Mouse (Mus musculus): ENCODE data around the gene Sorbs2. TPM values are rescaled to one million over a fixed set of nuclear protein-coding genes. Genes with fewer than 3 reads are reported as not detected.

The Sorbs2 gene
- polyA plus RNA-seq, 1 experiment from 2014 or later: 458 TPM

GRCm38 (mm10) chr8:45794847-45795246 is 287.3 kb downstream of the Sorbs2 start:
- no peak overlapping the region for H3K4me3 ChIP-seq
- no peaks in the 10 kb centered on the region for H3K27me3 ChIP-seq (replicated peaks)
- H3K4me1 ChIP-seq (replicated peaks): peaks cover 4% of the 10 kb centered on the region; the same call in 1 of the 2 replicates
- no peak for ATAC-seq (ENCODE audit: insufficient number of reproducible peaks, low FRiP score)
- no peak overlapping the region for H3K4me2 ChIP-seq
- H3K36me3 ChIP-seq: peaks cover 61% of the 10 kb centered on the region
- 83% methylated on average over 14 of the region's 14 CpGs for WGBS
- no peaks in the 10 kb centered on the region for H3K9me3 ChIP-seq (replicated peaks)
- H3K9ac ChIP-seq: no peak overlapping the region
- H3K27ac ChIP-seq (ENCODE audit: poor library complexity, severe bottlenecking): no peak overlapping the region

DNA sequence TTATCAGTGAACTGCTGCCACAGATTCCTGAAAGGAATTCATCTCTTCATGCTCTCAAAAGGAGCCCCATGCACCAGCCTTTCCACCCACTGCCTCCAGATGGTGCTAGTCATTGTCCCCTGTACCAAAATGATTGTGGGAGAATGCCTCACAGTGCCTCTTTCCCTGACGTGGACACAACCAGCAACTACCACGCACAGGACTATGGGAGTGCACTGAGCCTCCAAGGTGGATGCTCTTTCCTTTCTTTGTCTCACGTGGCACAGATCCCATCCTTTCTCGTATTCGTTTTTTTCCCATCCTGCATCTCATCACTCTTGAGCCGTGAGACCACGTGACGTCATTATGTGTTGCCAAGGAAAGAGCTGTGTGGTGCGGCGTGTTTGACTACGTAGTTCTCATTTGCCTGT is 288.7 kb downstream of the Sorbs2 start:
- H3K9ac ChIP-seq: no peak overlapping the region
- no peak overlapping the region for H3K4me3 ChIP-seq
- 63% methylated on average over 11 of the region's 11 CpGs for WGBS
- H3K9me3 ChIP-seq (replicated peaks): no peaks in the 10 kb centered on the region
- H3K27ac ChIP-seq (ENCODE audit: poor library complexity, severe bottlenecking): 0 out of 2 replicates have a peak overlapping the region, but pooled peaks have one; percentile 2
- H3K36me3 ChIP-seq: peaks cover 69% of the 10 kb centered on the region
- H3K4me1 ChIP-seq (replicated peaks): peaks cover 4% of the 10 kb centered on the region; the same call in 1 of the 2 replicates
- no peaks in the 10 kb centered on the region for H3K27me3 ChIP-seq (replicated peaks)
- H3K4me2 ChIP-seq: no peak overlapping the region
- peak; percentile 64 for ATAC-seq (ENCODE audit: insufficient number of reproducible peaks, low FRiP score)

DNA sequence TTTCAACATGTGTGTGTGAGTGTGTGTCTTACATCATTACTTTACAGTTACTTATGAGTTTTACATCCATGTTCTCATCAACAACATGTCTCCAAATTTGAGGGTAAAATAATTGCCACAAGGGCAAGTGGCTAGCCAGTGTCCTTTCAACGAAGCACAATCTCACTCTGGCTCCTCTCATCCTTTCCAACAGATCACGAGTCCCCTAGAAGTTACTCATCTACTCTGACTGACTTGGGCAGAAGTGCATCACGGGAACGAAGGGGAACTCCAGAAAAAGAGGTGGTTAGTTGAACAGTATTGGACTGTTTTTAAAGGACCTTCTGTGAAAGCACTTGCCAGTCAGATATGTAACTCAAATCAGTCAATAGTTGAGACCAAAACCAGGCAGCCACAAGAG is 291.9 kb downstream of the Sorbs2 start:
- no peaks in the 10 kb centered on the region for H3K27me3 ChIP-seq (replicated peaks)
- ATAC-seq (ENCODE audit: insufficient number of reproducible peaks, low FRiP score): no peak
- WGBS: 77% methylated on average over 4 of the region's 4 CpGs
- H3K9ac ChIP-seq: no peak overlapping the region
- no peak overlapping the region for H3K4me2 ChIP-seq
- H3K4me3 ChIP-seq: no peak overlapping the region
- no peak overlapping the region for H3K27ac ChIP-seq (ENCODE audit: poor library complexity, severe bottlenecking)
- peaks cover 66% of the 10 kb centered on the region for H3K36me3 ChIP-seq
- H3K4me1 ChIP-seq (replicated peaks): peaks cover 4% of the 10 kb centered on the region; the same call in 1 of the 2 replicates
- H3K9me3 ChIP-seq (replicated peaks): no peaks in the 10 kb centered on the region

DNA sequence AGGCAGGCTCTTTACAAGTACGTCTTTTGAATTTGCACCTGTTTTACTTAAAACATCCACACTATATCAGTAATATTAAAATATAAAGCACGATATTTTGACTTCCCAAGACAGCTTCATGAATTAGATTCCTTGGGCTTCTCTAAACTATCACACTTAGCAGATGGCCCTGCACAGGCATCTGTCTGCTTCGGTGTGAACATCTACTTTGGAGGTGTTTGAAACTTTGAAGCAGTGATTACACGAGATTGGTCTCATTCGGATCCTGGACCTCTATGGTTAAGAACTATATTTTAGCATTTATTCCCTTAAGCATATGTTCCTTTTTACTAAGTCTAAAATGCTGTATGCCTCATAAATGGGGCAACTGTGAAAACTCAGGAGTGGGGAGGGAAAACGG is 301.0 kb downstream of the Sorbs2 start:
- H3K4me1 ChIP-seq (replicated peaks): no peaks in the 10 kb centered on the region
- no peaks in the 10 kb centered on the region for H3K9me3 ChIP-seq (replicated peaks)
- no peak overlapping the region for H3K9ac ChIP-seq
- no peak overlapping the region for H3K4me2 ChIP-seq
- peaks cover 62% of the 10 kb centered on the region for H3K36me3 ChIP-seq
- H3K27ac ChIP-seq (ENCODE audit: poor library complexity, severe bottlenecking): no peak overlapping the region
- ATAC-seq (ENCODE audit: insufficient number of reproducible peaks, low FRiP score): no peak
- H3K27me3 ChIP-seq (replicated peaks): no peaks in the 10 kb centered on the region
- no peak overlapping the region for H3K4me3 ChIP-seq
- 85% methylated on average over 6 of the region's 6 CpGs for WGBS

- Histone ChIP-seq H3K9ac (no peak overlapping the region), H3K27me3 (replicated peaks) (no peaks in the 10 kb centered on the region), H3K36me3 (peaks cover 56% of the 10 kb centered on the region), H3K9me3 (replicated peaks) (no peaks in the 10 kb centered on the region), H3K4me1 (replicated peaks) (peaks cover 8% of the 10 kb centered on the region), H3K4me2 (no peak overlapping the region), H3K27ac (ENCODE audit: poor library complexity, severe bottlenecking) (no peak overlapping the region), H3K4me3 (no peak overlapping the region)
- 29% methylated on average over 7 of the region's 7 CpGs for WGBS
- no peak for ATAC-seq (ENCODE audit: insufficient number of reproducible peaks, low FRiP score)
Observed at GRCm38 (mm10) chr8:45816765-45817426, 309.3 kb downstream of the Sorbs2 start.

GRCm38 (mm10) chr8:45821650-45822049 is 314.1 kb downstream of the Sorbs2 start:
- ATAC-seq (ENCODE audit: insufficient number of reproducible peaks, low FRiP score): no peak
- Histone ChIP-seq H3K36me3 (peaks cover 61% of the 10 kb centered on the region), H3K4me1 (replicated peaks) (0 out of 2 replicates have a peak, but pooled peaks cover 3% of the 10 kb centered on the region), H3K9me3 (replicated peaks) (no peaks in the 10 kb centered on the region), H3K27me3 (replicated peaks) (no peaks in the 10 kb centered on the region), H3K4me2 (no peak overlapping the region), H3K4me3 (no peak overlapping the region), H3K27ac (ENCODE audit: poor library complexity, severe bottlenecking) (no peak overlapping the region), H3K9ac (no peak overlapping the region)
- 67% methylated on average over 5 of the region's 5 CpGs for WGBS

GRCm38 (mm10) chr8:45829985-45830548 is 322.5 kb downstream of the Sorbs2 start:
- Histone ChIP-seq H3K4me1 (replicated peaks) (peaks cover 2% of the 10 kb centered on the region; the same call in 1 of the 2 replicates), H3K4me2 (no peak overlapping the region), H3K36me3 (peaks cover 18% of the 10 kb centered on the region), H3K27me3 (replicated peaks) (no peaks in the 10 kb centered on the region), H3K9ac (no peak overlapping the region), H3K9me3 (replicated peaks) (no peaks in the 10 kb centered on the region), H3K27ac (ENCODE audit: poor library complexity, severe bottlenecking) (no peak overlapping the region), H3K4me3 (no peak overlapping the region)
- no peak for ATAC-seq (ENCODE audit: insufficient number of reproducible peaks, low FRiP score)
- 78% methylated on average over 2 of the region's 2 CpGs for WGBS

DNA sequence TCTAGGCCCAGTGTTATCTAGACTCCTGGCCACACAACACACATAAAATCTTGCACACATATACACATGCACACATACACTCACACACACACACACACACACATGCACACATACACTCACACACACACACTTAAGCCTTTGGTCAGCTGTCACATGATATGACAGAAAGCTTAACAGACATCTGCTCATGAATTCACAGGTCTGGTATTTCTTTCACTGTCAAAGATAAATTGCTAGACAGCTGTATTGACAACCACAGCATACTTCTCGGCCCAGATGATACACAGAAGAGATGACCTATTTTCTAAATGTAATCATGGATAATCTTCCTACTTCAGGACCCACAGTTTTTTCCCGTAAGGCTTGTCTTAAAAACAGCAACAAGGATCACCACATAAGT is 326.3 kb downstream of the Sorbs2 start:
- no peak for ATAC-seq (ENCODE audit: insufficient number of reproducible peaks, low FRiP score)
- Histone ChIP-seq H3K27ac (ENCODE audit: poor library complexity, severe bottlenecking) (no peak overlapping the region; the same call in 1 of the 2 replicates), H3K36me3 (no peaks in the 10 kb centered on the region; the same call in 1 of the 2 replicates), H3K4me3 (no peak overlapping the region), H3K4me2 (no peak overlapping the region), H3K9me3 (replicated peaks) (no peaks in the 10 kb centered on the region), H3K27me3 (replicated peaks) (no peaks in the 10 kb centered on the region), H3K9ac (no peak overlapping the region), H3K4me1 (replicated peaks) (peaks cover 8% of the 10 kb centered on the region)
- 41% methylated on average over 2 of the region's 2 CpGs for WGBS

- H3K4me2 ChIP-seq: no peak overlapping the region
- H3K27me3 ChIP-seq (replicated peaks): no peaks in the 10 kb centered on the region
- H3K9ac ChIP-seq: no peak overlapping the region
- no peak for ATAC-seq (ENCODE audit: insufficient number of reproducible peaks, low FRiP score)
- H3K36me3 ChIP-seq: no peaks in the 10 kb centered on the region
- WGBS: 84% methylated on average over 5 of the region's 5 CpGs
- peaks cover 38% of the 10 kb centered on the region for H3K4me1 ChIP-seq (replicated peaks)
- H3K9me3 ChIP-seq (replicated peaks): no peaks in the 10 kb centered on the region
- H3K27ac ChIP-seq (ENCODE audit: poor library complexity, severe bottlenecking): peak overlapping the region; percentile 82
- no peak overlapping the region for H3K4me3 ChIP-seq
Observed at GRCm38 (mm10) chr8:45843306-45843705, 335.7 kb downstream of the Sorbs2 start.

GRCm38 (mm10) chr8:45844097-45844885 is 336.7 kb downstream of the Sorbs2 start:
- peak; percentile 18; the same call in 1 of the 2 replicates for ATAC-seq (ENCODE audit: insufficient number of reproducible peaks, low FRiP score)

GRCm38 (mm10) chr8:45844911-45845481 is 337.4 kb downstream of the Sorbs2 start:
- Histone ChIP-seq H3K27me3 (replicated peaks) (no peaks in the 10 kb centered on the region), H3K4me1 (replicated peaks) (peaks cover 32% of the 10 kb centered on the region), H3K9ac (no peak overlapping the region), H3K4me3 (no peak overlapping the region), H3K4me2 (peak overlapping the region; percentile 2; the same call in 1 of the 2 replicates), H3K9me3 (replicated peaks) (no peaks in the 10 kb centered on the region), H3K27ac (ENCODE audit: poor library complexity, severe bottlenecking) (peak overlapping the region; percentile 82), H3K36me3 (no peaks in the 10 kb centered on the region)
- WGBS: 9% methylated on average over 14 of the region's 14 CpGs
- peak; percentile 64 for ATAC-seq (ENCODE audit: insufficient number of reproducible peaks, low FRiP score)

More at GRCm38 (mm10) chr8:45844097-45844885, 336.7 kb downstream of the Sorbs2 start:
- Histone ChIP-seq H3K4me3 (no peak overlapping the region), H3K4me2 (no peak overlapping the region), H3K4me1 (replicated peaks) (peaks cover 33% of the 10 kb centered on the region), H3K9me3 (replicated peaks) (no peaks in the 10 kb centered on the region), H3K27me3 (replicated peaks) (no peaks in the 10 kb centered on the region), H3K9ac (no peak overlapping the region), H3K36me3 (no peaks in the 10 kb centered on the region), H3K27ac (ENCODE audit: poor library complexity, severe bottlenecking) (peak overlapping the region; percentile 82)
- WGBS: 45% methylated on average over 6 of the region's 6 CpGs
